Mouse (Mus musculus): ENCODE measurements at regions not wholly inside any gene's neighbourhood (a gene's known extent, or its start where the extent isn't known, plus 50 kb on each side); places are given as distances from the start of the nearest gene placed in this dataset.
"Not testable (repeated sequence)": the region's sequence is repeated elsewhere in the genome, so short reads cannot be mapped to it uniquely, and the experiment has no call there.

DNA sequence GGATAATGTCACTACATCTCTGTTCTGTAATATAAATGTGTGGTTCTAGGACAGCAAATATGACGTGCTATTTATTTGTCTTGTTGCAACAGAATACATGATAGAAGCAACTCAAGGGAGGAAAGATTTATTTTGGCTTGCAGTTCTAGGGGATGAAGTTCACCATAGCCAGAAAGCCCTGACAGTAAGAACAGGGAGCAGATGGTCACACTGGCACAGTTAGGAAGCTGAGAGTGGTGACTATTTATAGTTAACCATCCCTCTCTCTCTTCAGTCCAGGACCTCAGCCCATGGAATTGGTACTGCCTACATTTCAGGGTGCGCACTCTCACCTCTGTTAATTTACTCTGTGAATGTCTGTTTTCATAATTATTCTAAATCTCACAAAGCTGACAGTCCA, 678.5 kb upstream of the Gm19410 start:
- no peak for TF ChIP-seq POU5F1 (IDR thresholded peaks at IDR 0.05; ENCODE audit: borderline replicate concordance, low read length)
- no peak for TF ChIP-seq NANOG (IDR thresholded peaks at IDR 0.05; ENCODE audit: borderline replicate concordance, low read length)
- no peak for TF ChIP-seq CTCF (conservative IDR thresholded peaks at IDR 0.05; ENCODE audit: low read length)
- Histone ChIP-seq H3K4me3 (replicated peaks; ENCODE audit: low read length) (no peak overlapping the region), H3K27me3 (ENCODE audit: insufficient read depth, low read length) (no peaks in the 10 kb centered on the region), H3K9me3 (ENCODE audit: low read length) (peaks cover 75% of the 10 kb centered on the region), H3K36me3 (ENCODE audit: insufficient read depth, low read length) (0 out of 2 replicates have a peak, but pooled peaks cover 3% of the 10 kb centered on the region), H3K4me1 (replicated peaks; ENCODE audit: low read depth, low read length) (no peaks in the 10 kb centered on the region)

DNA sequence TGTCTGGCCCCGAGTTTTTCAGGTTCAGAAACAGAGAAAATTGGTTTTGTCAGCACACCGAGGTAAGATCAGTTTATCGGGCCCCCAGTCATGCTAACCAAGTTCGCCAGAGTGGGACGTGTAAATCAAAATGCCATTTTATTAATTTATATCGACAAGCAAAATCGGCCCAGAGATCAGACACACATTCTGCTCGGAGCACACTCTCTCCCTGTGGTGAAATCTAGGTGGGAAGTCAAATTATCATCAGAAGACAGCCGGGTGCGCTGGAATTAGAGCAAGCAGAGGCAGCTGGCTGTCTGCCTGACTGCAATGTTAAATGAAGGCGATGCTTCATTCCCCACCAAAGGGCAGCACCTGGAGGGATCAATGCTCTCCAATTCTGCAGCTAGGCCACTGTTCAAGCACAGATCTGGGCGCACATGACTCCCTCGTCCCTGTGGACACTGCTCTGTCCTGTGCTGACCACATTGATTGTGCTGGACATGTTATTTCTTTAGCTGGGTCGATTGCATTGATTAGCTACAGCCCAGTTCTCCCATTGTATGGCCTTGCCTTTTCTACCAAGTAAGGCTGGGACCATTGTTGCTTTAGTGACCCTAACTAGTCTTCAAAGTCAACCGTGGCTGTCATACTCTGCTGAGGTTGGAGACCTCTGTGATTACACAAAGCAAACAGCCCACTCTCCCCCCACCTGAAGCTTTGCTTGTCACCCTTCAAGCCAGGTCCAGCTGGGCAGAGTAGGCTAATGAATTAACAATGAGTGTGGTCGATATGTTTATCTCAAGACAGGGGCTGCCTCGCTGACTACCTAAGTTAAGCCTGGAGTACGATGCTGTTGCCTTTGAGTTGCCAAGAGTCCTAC, 677.0 kb upstream of the Gm19410 start:
- H3K9me3 ChIP-seq (ENCODE audit: low read length): peaks cover 86% of the 10 kb centered on the region
- H3K27me3 ChIP-seq (ENCODE audit: insufficient read depth, low read length): no peaks in the 10 kb centered on the region
- H3K36me3 ChIP-seq (ENCODE audit: insufficient read depth, low read length): 0 out of 2 replicates have a peak, but pooled peaks cover 3% of the 10 kb centered on the region
- 0 out of 2 replicates have a peak overlapping the region, but pooled peaks have one; percentile 20 for H3K4me3 ChIP-seq (replicated peaks; ENCODE audit: low read length)
- no peaks in the 10 kb centered on the region for H3K4me1 ChIP-seq (replicated peaks; ENCODE audit: low read depth, low read length)
- no peak for TF ChIP-seq POU5F1 (IDR thresholded peaks at IDR 0.05; ENCODE audit: borderline replicate concordance, low read length)
- no peak for TF ChIP-seq NANOG (IDR thresholded peaks at IDR 0.05; ENCODE audit: borderline replicate concordance, low read length)
- no peak for TF ChIP-seq CTCF (conservative IDR thresholded peaks at IDR 0.05; ENCODE audit: low read length)

DNA sequence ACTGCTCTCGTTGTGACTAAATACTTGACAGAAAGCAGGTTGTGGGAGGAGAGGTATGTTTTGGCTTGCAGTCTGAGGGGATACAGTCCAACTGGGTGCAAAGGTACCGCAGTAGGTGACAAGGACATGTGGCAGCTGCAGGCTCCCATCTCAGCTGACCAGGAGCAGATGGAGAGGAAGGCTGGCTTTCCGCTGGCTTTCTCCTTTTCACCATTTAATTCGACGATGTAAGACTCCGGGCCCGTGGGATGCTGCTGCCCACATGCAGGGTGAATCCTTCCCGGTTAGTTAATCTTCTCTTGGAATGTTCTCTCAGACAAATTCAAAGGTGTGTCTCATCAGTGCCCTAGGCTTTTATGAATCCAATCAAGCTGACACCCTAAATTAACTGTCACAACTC, 676.1 kb upstream of the Gm19410 start:
- Histone ChIP-seq H3K36me3 (ENCODE audit: insufficient read depth, low read length) (0 out of 2 replicates have a peak, but pooled peaks cover 3% of the 10 kb centered on the region), H3K9me3 (ENCODE audit: low read length) (peaks cover 92% of the 10 kb centered on the region), H3K4me1 (replicated peaks; ENCODE audit: low read depth, low read length) (no peaks in the 10 kb centered on the region), H3K4me3 (replicated peaks; ENCODE audit: low read length) (no peak overlapping the region), H3K27me3 (ENCODE audit: insufficient read depth, low read length) (no peaks in the 10 kb centered on the region)
- TF ChIP-seq POU5F1 (IDR thresholded peaks at IDR 0.05; ENCODE audit: borderline replicate concordance, low read length) (no peak), CTCF (conservative IDR thresholded peaks at IDR 0.05; ENCODE audit: low read length) (no peak), NANOG (IDR thresholded peaks at IDR 0.05; ENCODE audit: borderline replicate concordance, low read length) (no peak)

DNA sequence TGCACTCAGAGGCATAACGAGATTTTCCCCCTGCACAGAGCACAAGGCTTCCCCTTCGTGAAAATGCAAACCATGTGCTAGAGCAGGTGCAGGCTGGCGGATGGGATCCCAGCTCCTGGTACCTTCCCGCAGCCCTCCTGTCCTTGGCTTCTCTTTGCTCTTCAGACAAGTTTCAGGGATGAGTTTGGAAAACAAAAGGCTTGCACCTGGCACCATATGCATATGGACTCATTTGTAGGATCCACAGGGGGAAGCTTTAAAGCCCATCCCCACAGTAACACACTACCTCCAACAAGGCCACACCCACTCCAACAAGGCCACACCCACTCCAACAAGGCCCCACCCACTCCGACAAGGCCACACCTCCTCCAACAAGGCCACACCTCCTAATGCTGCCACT, 663.9 kb upstream of the Gm19410 start:
- TF ChIP-seq POU5F1 (IDR thresholded peaks at IDR 0.05; ENCODE audit: borderline replicate concordance, low read length) (no peak), NANOG (IDR thresholded peaks at IDR 0.05; ENCODE audit: borderline replicate concordance, low read length) (no peak), CTCF (conservative IDR thresholded peaks at IDR 0.05; ENCODE audit: low read length) (no peak)

DNA sequence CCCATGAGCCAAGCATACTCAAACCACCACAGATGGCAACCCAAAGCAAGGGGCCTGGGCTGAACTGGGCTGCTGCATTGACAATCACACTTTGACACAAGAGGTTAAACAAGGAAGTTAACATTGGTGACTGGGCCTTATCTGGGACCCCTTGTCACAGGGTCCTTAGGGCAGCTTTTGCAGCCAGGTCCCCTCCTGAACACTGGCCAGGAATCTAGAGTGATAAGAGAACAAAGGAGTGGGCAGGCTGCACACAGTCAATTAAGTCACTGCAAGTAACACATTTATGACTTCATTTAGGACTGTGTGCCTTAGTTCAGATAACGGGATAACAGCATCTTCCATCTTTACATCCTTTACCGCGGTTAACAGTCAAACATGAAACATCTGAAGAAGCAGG, 663.5 kb upstream of the Gm19410 start:
- not testable (repeated sequence) for H3K4me1 ChIP-seq (replicated peaks; ENCODE audit: low read depth, low read length); H3K27me3 ChIP-seq (ENCODE audit: insufficient read depth, low read length); H3K9me3 ChIP-seq (ENCODE audit: low read length); H3K4me3 ChIP-seq (replicated peaks; ENCODE audit: low read length); H3K36me3 ChIP-seq (ENCODE audit: insufficient read depth, low read length)

More for the DNA sequence above, 663.9 kb upstream of the Gm19410 start:
- no peaks in the 10 kb centered on the region for H3K27me3 ChIP-seq (ENCODE audit: insufficient read depth, low read length)
- H3K4me3 ChIP-seq (replicated peaks; ENCODE audit: low read length): no peak overlapping the region
- H3K36me3 ChIP-seq (ENCODE audit: insufficient read depth, low read length): no peaks in the 10 kb centered on the region
- H3K9me3 ChIP-seq (ENCODE audit: low read length): no peaks in the 10 kb centered on the region
- H3K4me1 ChIP-seq (replicated peaks; ENCODE audit: low read depth, low read length): 0 out of 2 replicates have a peak, but pooled peaks cover 4% of the 10 kb centered on the region

DNA sequence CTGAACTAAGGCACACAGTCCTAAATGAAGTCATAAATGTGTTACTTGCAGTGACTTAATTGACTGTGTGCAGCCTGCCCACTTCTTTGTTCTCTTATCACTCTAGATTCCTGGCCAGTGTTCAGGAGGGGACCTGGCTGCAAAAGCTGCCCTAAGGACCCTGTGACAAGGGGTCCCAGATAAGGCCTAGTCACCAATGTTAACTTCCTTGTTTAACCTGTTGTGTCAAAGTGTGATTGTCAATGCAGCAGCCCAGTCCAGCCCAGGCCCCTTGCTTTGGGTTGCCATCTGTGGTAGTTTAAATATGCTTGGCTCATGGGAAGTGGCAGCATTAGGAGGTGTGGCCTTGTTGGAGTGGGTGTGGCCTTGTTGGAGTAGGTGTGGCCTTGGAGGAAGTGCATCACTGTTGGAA, 661.1 kb upstream of the Gm19410 start:
- not testable (repeated sequence) for H3K9me3 ChIP-seq (ENCODE audit: low read length); H3K36me3 ChIP-seq (ENCODE audit: insufficient read depth, low read length); H3K4me3 ChIP-seq (replicated peaks; ENCODE audit: low read length); H3K27me3 ChIP-seq (ENCODE audit: insufficient read depth, low read length); H3K4me1 ChIP-seq (replicated peaks; ENCODE audit: low read depth, low read length)

DNA sequence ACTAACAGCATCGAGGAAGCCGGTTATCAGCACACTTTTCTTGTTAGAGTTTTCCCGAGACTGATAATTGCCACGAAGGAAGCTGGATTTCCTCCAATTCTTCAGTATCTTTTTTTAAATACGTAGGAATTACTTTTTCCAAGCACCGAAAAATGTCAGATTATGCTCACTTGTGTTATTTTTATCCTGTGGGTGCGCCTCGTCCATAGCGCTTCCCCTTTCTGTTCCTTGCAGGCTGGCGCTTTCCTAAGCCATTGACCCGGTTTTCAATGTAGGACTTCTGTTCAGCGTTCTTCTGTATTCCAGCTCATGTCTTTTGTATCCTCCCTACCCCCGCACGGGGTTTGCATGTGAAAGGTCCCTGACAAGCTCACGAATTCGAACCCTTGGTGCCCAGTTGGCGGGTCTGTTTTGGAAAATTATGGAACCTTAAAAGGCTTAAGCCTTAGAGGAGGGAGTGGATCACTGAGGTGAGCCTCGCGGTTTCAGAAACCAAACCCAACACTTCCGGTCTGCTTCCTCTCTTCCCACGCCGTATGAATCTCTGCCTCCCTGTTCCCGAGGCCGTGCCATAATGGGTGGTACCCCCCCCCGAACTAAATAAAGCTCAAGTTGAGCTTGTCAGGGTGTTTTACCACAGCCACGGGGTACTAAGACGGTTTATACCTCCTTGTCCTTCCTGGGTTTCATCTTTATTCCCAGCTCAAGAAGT, 655.9 kb upstream of the Gm19410 start:
- no peaks in the 10 kb centered on the region for H3K36me3 ChIP-seq (ENCODE audit: insufficient read depth, low read length)
- TF ChIP-seq POU5F1 (IDR thresholded peaks at IDR 0.05; ENCODE audit: borderline replicate concordance, low read length): no peak
- TF ChIP-seq NANOG (IDR thresholded peaks at IDR 0.05; ENCODE audit: borderline replicate concordance, low read length): no peak
- no peak for TF ChIP-seq CTCF (conservative IDR thresholded peaks at IDR 0.05; ENCODE audit: low read length)
- H3K27me3 ChIP-seq (ENCODE audit: insufficient read depth, low read length): no peaks in the 10 kb centered on the region
- H3K9me3 ChIP-seq (ENCODE audit: low read length): no peaks in the 10 kb centered on the region
- no peak overlapping the region for H3K4me3 ChIP-seq (replicated peaks; ENCODE audit: low read length)
- no peaks in the 10 kb centered on the region for H3K4me1 ChIP-seq (replicated peaks; ENCODE audit: low read depth, low read length)

DNA sequence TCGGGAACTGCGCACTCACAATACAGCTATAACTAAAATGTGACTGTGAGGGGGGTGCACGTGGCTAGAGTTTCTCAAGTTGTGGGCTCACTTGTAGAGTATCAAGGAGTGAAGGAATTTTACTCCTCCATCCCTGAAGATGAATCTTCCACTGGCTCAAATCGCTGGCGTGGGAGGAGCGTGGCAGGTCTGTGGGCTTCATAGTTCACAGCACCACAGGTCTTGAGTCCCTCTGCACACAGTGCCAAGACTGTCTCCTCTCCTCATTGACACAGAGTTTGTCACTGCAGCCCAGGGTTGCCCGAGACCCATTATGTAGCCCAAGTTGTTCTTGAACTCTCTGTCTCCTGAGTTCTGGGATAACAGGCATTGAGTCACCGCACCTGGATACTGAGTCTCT, 655.3 kb upstream of the Gm19410 start:
- H3K4me3 ChIP-seq (replicated peaks; ENCODE audit: low read length): no peak overlapping the region
- TF ChIP-seq CTCF (conservative IDR thresholded peaks at IDR 0.05; ENCODE audit: low read length) (no peak), NANOG (IDR thresholded peaks at IDR 0.05; ENCODE audit: borderline replicate concordance, low read length) (no peak), POU5F1 (IDR thresholded peaks at IDR 0.05; ENCODE audit: borderline replicate concordance, low read length) (no peak)
- no peaks in the 10 kb centered on the region for H3K36me3 ChIP-seq (ENCODE audit: insufficient read depth, low read length)
- no peaks in the 10 kb centered on the region for H3K27me3 ChIP-seq (ENCODE audit: insufficient read depth, low read length)
- no peaks in the 10 kb centered on the region for H3K9me3 ChIP-seq (ENCODE audit: low read length)
- no peaks in the 10 kb centered on the region for H3K4me1 ChIP-seq (replicated peaks; ENCODE audit: low read depth, low read length)

All from E14TG2a.4 (cell line).